Mouse (Mus musculus) cerebellum, postnatal 14 days (tissue): Measurements from ENCODE around the gene Hfe2.
A peak's percentile ranks its signal among the peaks of the same experiment; 100 is the strongest.

Experiments
- DNase-seq, 2 experiments: peaks; one replicate each; pipeline ENCODE4 v3.0.0; 2021; ENCODE audit warnings: mixed read lengths in 2 of 2

Gene Hfe2

GRCm38 (mm10) chr3:96576005-96576658 lies 51.2 kb downstream of the Hfe2 start:
- DNase-seq: peak in 1 of 2 experiments; percentile 31

DNA sequence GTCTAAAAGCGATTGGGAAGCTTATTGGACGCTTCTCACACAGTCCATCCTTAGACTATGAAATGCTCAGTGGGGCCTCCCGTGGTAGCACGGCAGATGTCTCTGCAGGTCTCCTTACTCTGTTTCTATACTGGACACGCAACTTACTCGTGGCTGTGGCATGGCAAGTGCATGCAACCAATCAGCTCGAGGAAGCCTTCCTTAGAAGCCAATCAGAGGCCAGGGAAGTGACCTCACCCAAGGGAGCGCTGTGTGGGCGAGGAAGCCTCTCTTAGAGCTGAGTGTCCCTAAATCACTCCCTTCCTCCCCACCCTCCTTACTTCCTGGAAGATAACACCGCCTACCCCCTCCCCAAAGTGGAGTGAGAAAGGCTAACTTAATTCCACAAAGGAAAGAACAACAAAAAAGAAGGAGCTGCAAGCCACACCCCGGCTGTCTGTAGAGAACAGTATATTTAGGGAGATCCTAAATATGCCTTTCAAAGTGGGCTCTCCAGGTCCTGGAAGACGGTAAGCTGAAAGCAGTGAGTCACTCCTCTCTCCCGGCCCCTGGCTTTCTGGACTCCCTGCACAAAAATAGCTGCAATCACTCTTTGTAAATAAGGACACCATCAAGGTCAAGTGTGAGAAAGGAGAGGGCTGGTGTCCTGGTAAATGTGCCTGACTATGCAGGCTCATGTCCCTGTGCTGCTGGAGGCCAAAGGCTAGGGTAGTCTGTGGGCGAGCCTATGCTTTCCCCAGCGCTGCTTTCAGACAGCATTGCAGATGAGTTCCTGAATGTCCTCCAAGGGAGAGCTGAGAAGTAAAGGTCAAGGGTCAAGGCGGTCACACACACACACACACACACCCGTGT lies 51.9 kb downstream of the Hfe2 start, which contains the start of gene Gm16253:
Gm16253 (plus strand) TSS at position 295 of the 852 bp plus-strand sequence.
- peak; percentile 83 to 88 for DNase-seq

DNA sequence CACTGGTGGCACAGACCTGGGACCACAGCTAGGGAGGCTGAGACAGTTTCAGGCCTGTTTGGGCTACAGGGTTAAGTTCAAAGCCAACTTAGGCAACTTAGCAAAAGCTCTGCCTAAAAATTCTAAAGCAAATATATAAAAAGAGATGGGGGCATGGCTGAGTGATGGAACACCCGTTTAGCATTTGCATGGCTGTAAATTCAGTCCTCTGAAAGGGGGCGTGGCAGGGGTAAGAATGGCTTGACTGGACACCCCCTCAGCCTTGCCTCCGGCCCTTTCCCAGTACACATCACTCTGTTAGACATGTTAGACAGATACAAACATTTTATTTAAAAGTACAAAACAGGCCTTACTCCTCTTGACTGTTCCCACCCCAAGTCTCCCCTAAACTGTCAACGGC lies 52.6 kb downstream of the Hfe2 start:
- DNase-seq: no peak
